Mouse (Mus musculus): Measurements from ENCODE around the gene Nhlrc2. TPM values are rescaled to one million over a fixed set of nuclear protein-coding genes. Genes with fewer than 3 reads are reported as not detected.
"Not testable (repeated sequence)": the region's sequence is repeated elsewhere in the genome, so short reads cannot be mapped to it uniquely, and the experiment has no call there.

Nhlrc2 gene
- 10 to 100 TPM; 25.7 to 28.2 (median 27.7) TPM for total RNA-seq (2022)

DNA sequence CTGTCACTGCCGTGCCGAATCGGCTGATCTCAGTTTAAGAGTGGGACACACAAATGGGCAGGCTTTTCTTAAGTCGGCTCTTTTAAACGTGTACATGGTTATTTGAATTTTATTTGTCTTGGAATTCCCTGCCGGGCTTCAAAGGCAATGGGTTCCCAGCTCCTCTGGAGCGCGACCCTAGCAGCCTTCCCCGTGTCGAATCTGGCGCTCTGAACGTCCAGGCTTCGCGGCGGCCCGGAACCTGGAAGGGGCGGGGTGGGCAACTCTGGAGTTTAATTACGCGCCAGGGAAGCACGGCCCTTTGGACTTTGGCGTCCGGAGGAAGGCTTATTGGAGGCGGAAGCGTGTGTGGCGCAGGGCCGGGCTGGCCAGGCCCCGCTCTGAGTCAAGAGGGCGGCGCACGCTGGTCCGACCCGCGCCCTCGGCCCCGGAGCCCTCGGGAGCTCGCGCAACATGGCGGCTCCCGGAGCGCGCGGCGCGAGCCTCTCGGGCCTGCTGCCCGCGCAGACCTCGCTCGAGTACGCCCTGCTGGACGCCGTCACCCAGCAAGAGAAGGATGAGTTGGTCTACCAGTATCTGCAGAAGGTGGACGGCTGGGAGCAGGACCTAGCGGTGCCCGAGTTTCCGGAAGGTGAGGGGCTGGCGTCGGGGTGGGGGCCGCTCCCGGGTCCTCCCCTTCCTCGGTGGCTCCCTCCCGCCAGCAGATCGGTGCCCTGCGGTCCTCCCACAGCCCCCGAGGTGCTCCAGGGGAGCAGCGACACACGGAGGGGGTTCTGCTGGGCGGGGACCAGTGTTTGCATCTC lies at the start of gene Nhlrc2:
Gene Nhlrc2 (plus strand): TSS at position 32 of the 803 bp plus-strand sequence.
- DNase-seq (ENCODE audit: low spot score), result peak; percentile 88

DNA sequence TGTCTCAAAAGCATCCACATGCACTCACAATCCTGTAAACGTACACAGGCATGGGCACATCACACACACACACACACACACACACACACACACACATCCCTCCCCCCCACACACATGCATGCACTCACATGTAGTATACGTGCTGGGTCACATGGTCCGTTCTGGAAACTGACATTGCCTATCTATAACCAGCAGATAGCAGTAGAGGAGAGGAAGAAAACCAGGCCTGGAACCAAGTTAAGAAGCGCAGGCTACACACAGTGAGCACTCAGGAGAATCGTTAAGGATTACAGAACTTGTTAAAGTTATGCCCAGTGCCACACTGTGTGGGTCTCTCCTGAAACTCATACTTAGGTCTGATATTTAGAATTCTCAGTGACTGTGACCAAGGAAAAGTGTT lies 45.0 kb upstream of the Nhlrc2 start:
- not testable (repeated sequence) for DNase-seq (ENCODE audit: low spot score)

DNA sequence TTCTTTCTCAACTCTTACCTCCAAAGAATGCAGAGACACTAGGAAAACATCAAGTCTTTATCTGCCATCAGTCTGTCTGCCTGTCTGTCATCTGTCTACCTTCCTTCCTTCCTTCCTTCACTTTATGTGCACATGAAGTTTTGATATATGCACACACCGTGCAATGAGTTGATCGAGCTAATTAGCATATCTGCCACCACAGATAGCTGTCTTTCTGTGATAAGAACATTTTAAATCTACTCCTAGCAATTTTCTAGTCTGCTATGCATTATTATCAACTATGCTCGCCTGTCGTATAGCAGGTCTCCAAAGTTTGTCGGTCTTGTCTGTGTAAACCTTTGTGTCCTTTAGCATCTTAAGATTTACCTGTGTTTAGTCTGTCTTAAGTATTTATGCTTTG lies 44.5 kb upstream of the Nhlrc2 start:
- not testable (repeated sequence) for DNase-seq (ENCODE audit: low spot score)

DNA sequence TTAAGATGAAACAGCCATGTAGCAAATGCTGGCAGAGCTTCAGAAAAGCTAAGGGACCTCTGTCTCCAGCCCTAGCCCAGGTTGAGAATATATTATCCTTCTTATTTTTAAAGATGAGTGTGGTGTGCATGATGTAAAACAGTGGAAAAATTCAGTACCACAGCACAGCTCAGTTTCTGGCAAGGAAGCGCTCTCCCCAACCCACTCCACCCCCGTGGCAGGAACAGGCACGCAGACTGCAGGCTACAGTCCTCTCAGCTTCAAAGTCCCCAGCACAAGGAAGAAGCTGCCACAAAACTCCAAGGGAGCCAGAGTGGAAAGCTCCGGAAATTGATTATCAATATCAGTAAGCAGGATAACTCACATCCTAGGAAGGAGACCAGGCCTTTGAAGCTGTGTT lies 36.9 kb upstream of the Nhlrc2 start:
- DNase-seq (ENCODE audit: low spot score), result not testable (repeated sequence)

DNA sequence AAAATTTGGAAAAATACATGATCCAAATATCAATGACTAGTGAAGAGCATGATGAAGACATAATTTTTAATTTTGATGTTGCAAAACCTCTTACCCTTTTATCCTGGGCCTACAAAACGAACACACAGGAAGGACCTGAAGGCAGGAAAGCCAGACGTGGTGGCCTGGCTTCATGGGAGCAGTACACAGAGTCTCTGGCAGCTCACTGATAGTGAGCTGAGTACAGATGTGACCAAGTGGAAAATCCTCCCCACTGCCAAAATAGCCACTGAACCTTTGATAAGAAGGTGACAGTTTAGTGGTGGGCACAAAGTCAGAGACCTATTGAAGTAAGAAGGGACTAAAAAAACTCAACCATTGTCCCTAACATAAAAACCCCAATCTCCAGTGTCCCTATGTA lies 34.5 kb upstream of the Nhlrc2 start:
- not testable (repeated sequence) for DNase-seq (ENCODE audit: low spot score)

DNA sequence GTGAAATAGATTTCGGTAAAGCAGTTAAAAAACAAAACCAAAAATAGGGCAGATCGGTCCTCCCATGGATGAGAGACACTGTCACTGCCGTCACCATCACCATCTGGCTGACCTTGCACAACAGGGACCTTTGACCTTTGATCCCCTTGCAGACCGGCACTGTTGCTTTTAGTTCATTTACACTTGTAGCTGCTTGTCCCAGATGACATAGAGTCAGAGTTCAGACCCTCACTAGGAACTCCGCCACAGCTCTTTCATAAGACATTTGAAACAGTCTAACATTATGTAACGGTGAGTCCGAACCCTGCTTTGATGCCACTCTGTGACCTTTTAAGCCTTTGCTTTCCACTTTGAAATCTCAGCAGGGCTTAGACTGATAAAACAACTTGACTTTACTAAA lies 28.7 kb upstream of the Nhlrc2 start:
- not testable (repeated sequence) for DNase-seq (ENCODE audit: low spot score)

DNA sequence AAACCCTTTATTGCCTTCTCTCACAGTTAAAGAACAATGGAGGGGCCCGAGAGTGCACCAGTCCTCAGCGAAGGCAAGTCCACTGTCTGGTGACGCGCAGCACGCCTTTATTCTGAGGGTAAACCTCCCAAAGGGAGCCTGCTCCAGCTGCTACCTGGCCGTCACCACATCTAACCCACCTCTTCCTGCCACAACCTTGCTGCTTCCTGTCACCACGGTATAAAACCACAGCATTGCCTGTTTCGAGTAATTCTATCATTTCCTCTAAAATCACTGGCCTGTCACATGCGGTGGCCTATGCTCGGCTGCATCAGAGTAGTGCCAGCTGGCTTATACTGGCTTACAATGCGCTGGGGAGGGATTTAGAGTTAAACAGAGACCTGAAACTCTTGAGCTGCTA lies 17.5 kb upstream of the Nhlrc2 start:
- DNase-seq (ENCODE audit: low spot score), result not testable (repeated sequence)

DNA sequence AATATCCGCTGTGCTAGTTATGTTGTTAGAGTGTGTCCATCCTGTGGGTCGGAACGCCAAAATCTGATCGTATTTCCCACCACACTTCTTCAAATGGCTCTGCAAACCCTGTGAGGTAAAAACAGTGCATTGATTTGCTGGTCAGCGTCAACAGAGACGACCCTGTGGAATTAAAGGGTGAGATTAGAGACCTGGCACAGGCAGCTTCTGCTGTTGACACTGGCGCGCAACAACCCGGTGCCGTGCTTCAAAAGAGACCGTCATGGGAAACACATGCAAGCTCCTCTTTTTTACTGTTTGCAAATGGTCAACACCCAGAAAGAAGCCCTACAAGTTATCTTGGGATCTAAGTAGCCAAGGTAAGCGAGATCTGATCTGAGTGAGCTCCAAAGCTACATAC lies 16.8 kb upstream of the Nhlrc2 start:
- DNase-seq (ENCODE audit: low spot score), result no peak

DNA sequence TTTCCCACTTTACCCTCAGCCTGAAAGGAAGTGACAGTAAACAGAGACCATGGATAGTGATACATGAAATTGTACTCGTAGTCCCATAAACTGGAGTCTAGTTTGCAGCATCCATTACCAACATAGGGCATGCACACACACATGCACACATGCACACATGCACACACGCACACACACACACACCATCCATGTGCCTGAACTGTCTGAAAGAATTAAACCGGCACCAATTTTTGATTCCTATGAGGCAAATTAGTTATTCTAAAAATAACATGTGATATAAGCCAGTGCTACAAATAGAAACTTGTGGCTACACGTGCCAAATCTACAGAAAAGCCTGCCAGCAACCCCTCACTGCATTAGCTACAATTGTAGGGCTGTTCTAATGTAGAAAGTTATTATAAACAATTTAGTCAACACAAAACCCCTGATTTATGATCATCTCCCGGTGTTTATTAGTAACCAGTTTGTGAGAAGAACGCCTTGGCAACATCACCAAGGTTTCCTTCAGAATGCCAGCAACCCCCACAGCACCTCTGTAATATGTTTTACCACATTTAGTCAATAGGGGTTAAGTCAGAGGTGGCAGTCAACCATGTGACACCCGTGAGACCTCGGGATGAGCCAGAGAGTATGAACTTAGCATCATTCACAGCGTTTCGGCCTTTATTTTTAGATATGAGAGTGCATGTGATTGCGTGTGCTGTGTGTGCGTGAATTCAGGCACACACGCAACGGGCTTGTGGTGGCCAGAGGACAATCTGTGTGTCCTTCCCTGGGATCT lies 14.6 kb upstream of the Nhlrc2 start:
- DNase-seq (ENCODE audit: low spot score), result peak; percentile 25

DNA sequence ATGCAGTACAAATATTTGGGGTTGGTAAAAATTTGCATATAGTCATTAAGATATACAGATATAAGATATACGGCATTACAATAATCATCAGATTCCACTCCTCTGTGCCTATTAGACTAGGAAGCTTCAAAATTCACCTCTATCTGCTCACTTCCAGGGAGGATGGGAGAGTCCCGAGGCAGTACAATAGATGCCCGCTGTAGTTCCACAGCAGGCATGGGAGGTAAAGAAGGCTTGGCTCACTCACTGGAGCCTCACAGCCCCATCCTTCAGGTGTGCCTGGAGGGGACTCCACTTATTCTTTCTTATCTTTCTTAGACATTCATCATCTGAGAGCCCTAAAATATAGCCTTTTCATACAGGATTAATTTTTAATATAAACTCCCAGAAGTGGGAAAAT lies 13.7 kb upstream of the Nhlrc2 start:
- no peak for DNase-seq (ENCODE audit: low spot score)

DNA sequence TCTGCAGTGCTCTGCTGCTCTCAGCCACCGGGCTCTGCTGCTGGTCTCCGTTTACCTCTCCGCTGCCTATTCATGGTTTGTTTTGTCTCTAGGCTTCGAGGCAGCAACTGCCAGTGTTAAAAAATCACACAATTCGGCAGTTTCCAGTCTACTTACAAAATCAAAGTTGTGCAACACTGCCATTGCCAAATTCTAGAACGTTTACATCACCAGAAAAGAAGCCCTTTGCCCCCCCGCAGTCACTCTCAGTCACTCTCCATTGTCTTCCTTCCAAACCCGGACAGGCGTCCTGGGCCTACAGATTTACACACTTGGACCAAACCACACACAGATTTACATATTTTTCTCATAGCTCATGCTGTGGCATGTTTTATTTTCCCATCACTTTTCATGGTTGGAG lies 13.0 kb upstream of the Nhlrc2 start:
- peak; percentile 21 for DNase-seq (ENCODE audit: low spot score)

DNA sequence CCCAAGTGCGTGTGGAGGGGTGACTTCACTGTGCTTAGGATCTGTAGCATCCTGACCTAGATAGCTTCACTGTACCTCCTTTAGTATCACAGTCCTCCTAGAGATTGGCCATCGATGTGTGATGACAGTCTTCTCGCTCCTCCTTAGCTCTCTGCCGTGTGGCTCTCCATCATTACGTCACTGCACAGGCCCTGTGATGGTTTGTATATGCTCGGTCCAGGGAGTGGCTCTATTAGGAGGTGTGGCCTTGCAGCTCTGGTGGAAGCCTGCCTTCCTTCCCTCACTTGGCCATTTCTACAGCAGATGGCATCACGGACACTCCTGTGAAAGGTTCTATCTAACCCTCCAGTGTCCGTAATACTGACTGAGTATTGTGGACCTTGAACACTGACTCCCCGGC lies 12.3 kb upstream of the Nhlrc2 start:
- no peak for DNase-seq (ENCODE audit: low spot score)

DNA sequence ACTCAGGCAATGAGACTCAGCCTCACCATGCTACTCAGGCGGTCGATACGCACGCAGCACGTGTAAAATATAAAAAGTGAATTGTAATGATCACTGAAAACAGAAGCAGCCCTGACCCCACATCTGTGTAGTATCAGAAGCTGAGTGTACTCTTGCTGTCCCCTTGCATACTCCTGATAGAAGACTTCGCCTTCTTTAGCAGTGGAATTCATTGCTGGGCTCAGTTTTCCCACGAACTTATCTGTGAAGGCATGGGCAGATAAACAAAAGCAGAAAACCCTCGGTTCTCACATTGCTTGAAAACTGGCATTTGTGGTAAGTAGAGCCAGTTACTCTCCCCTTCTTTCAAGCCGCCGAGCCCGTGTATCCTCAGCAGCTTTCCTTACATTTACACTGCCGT lies 4.7 kb upstream of the Nhlrc2 start:
- DNase-seq (ENCODE audit: low spot score), result no peak

DNA sequence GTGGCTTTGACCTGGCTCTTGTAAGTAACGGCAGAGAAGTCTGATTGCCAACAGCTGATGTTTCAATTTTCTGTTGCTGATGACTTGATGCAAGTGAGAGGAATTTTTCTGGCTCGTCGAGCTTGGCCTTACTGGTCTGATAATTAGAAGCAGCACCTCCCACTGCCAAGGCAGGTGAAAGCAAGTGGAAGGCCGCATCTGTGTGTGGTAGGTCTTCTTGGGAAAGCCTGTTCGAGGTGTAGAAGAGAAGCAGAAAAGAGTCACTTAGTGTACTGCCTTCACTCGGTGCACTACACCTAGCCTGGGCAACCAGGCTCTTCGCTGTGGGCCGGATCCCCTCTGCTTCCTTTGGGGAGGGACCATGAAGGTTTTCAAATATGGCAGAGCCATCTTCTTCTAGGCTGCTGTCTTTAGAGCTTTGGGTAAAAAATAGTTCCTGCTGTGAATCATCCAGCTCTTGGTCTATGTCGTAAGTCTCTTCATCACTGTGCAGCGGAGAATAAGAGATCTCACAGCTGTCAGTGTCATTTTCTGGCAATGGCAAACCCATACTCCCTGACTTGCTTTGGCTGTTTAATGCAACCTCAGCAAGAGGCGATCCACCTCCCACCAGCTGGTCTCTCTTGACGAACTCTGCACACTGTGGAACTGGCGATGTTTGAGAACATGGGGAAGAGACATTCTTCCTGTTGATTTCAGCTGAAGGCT lies 3.2 kb upstream of the Nhlrc2 start:
- peak; percentile 40 for DNase-seq (ENCODE audit: low spot score)

DNA sequence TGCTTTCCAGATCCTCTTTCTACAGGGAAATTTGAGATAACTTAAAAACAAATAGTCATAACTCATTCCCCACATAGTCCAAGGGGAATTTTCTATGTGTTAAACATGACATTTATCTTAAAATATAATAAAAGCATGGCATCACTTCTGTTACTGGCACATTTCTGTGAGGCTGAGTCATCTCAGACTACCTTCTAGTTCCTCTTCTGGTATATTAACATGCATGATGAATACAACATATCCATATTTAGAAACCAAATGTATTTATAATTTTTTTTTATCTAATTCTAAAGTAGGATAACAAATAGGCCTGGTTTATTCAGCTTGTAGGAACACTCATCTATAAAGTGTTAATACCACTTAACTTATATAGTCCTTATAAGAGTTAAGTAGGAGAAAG lies 2.0 kb upstream of the Nhlrc2 start:
- DNase-seq (ENCODE audit: low spot score), result no peak

DNA sequence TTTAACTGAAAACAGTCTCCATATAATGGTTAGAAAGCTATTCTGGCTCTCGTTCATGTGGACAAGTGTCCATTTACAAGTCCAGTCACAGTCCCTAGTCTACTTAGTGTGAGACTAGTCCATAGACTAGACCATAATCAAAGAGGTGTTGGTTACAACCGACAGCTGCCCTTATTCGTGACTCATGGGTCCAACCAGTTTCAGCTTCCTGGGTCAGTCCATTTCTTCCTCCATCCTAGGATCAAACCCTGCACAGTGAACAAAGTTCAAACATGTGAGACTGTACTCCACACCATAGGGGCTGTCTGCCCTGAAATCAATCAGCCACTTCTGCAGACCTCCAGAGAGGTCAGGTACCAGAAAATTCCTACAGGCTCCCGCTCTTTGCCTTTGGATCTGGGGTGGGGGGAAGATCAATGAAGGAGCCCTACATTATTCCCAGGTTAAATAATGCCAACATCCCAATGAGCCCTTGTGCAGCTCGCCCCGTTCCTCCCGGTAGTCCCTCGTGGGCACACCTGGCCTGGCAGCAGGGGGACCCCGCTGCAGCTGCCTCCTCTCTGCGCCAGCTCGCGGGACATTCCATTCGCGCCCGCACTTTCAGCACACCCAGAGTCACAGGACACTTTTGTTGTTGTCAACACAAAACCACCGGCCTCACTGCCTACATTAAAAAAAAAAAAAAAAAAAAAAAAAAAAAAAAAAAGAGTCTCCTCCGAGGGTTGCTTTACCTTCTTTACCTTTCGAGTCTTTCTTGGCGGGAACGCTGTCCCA lies 418 bp upstream of the Nhlrc2 start, which contains the start of gene Dclre1a:
Gene Dclre1a (minus strand): TSS at position 767 of the 774 bp plus-strand sequence.
- DNase-seq (ENCODE audit: low spot score), result peak; percentile 55

DNA sequence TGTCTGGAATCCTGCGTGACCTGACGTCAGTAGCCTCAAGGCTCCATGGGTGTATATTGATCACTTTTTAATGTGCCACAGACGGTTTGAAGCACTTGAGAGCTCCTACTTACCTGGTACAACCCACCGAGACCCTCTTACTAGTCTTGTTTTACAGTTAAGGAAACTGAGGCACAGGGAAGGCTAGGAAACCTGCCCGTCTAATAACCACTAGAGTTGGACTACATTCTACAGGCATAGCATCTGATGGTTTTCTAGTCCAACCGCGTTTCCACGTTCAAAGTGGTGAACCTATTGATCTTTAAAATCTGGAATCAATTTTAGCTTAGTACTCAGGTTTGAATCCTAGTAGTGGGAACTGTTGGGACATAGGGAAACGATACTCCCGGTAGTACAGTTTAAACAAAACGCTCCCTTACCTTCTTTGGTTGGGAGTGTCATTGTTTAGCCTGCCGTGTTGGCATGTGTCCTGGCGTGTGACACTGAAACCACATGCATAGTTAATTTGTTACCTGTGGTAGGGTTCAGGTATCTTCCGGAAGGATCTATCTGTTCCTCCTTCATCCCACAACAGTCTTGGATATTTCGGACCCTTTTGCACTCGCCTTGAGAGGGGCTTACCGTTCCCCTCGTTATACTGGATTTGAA lies 1.1 kb downstream of the Nhlrc2 start:
- DNase-seq (ENCODE audit: low spot score), result peak; percentile 26

DNA sequence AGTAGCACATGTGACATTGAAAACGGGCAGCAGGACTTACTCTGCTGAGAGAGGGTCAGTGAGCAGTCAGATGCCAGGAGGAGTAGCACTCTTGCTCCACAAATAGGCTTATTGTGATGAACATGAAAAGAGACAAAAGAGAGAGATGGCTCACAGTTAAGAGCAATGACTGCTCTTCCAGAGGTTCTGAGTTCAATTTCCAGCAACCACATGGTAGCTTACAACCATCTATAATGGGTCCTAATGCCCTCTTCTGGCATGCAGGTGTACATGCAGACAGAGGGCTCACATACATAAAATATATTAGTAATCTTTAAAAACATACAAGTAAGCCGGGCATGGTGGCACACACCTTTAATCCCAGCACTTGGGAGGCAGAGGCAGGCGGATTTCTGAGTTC lies 5.1 kb downstream of the Nhlrc2 start:
- no peak for DNase-seq (ENCODE audit: low spot score)

DNA sequence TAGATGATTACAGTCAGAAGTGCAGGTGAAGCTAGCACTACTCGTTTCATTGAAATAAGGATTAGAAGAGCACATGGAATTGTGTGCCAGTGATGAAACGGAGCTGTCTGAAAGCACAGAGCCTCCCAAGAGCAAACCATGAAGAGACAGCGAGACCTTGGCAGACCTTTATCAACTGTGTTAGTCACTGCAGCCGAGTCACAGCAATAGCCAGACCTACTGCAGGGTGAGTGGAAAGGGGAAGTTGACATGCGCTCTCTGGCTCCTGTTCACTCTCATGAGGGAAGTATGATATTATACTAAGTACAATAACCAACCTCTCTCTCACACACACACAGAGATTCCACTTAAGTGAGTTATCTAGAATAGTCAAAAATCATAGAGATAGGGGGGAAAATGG lies 7.9 kb downstream of the Nhlrc2 start:
- peak; percentile 57 for DNase-seq (ENCODE audit: low spot score)

DNA sequence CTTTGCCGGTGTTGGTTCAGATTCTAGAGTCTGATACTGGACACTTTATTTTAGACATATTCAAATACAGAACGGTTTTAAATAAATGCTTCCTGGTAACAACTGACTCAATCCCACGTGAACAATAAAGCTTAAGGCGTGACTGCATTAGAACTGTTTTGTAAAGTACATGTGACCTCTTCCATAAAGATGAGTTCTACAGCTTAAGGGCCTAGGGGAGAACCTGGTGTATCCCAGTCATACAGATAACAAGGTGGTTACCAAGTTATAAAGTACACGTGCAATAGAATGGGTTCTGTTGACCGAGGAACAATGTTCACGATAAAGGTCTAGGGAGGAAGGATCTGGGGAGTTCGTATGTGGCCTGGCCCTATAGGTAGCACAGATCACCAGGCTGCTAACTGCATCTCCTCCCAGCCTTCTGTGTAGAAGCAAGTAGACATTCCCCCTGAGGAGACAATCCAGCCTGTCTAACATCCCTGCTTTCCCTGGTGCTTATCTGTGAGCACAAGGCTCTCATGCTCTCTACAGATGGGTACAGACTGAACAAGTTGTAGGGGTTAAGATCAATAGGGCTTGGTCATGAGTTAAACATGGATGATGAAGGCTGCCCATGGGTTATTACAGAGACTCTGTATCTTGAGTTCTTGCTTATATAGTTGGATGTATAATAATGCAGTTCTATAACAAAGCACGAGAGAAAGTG lies 14.5 kb downstream of the Nhlrc2 start:
- DNase-seq (ENCODE audit: low spot score), result no peak

Data from heart, adult 8-10 months (tissue).